Mouse (Mus musculus) midbrain, embryonic 10.5 days (tissue): Measurements from ENCODE around the gene Myo1d. TPM values are rescaled to one million over a fixed set of nuclear protein-coding genes. Genes with fewer than 3 reads are reported as not detected.

Experiments used
- DNase-seq: peaks from one replicate; pipeline ENCODE4 v3.0.0-alpha.2; 2017; ENCODE audit warnings: low spot score
- H3K27ac ChIP-seq: fragments of 300-500 bp; sonication (generic); replicated peaks from 2 replicates; pipeline ENCODE4 v1.5.1; 2016; ENCODE audit warnings: mild to moderate bottlenecking
- H3K27me3 ChIP-seq: fragments of 300-500 bp; sonication (generic); 2 replicates; pipeline ENCODE4 v1.6.1; 2016; ENCODE audit warnings: low read depth, mild to moderate bottlenecking; ENCODE audit not compliant: poor library complexity, severe bottlenecking
- H3K36me3 ChIP-seq: fragments of 300-500 bp; sonication (generic); 2 replicates; pipeline ENCODE4 v1.6.1; 2016; ENCODE audit warnings: mild to moderate bottlenecking, moderate library complexity
- H3K4me1 ChIP-seq: fragments of 300-500 bp; sonication (generic); 2 replicates; pipeline ENCODE4 v1.6.1; 2016
- H3K4me3 ChIP-seq: fragments of 300-500 bp; sonication (generic); 2 replicates; pipeline ENCODE4 v1.5.1; 2016; ENCODE audit warnings: mild to moderate bottlenecking, moderate library complexity
- H3K9me3 ChIP-seq: fragments of 300-500 bp; sonication (generic); replicated peaks from 2 replicates; pipeline ENCODE4 v1.6.1; 2016; ENCODE audit warnings: mild to moderate bottlenecking
- WGBS: fragments of 180-500 bp; shearing (Covaris S2); methylation state at CpG from one replicate; pipeline ENCODE4 v1.1.7; 2016; 5-methylcytosine and 5-hydroxymethylcytosine counted together
- polyA plus RNA-seq: library from polyadenylated mRNA; unstranded; fragments of >200 nt; fragmentation: Nextera tagmentation; extraction: Ambion mirVana; gene quantifications from 2 replicates; pipeline ENCODE4 v1.2.1, GENCODE M21; 2016

Myo1d gene
- polyA plus RNA-seq, 1 experiment from 2014 or later, result 2.3 TPM

DNA sequence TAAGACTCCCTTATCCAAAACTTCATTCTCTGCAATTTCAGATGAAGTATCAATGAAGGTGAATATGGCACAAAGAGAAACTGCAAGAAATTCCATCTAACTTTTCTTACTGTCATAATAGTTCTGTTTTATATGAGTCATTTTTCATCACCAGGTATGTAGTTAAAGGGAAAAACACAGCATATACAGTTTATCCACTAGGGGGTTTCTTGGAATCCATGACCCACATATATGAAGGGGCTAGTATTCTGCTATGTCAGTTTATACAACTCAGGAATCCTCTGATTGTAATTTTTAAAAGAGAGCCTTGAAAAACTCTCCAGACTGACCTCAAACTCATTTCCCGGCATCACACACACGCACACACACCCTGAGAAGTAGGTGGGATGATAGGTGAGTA lies 2.1 kb downstream of the Myo1d start:
- Histone ChIP-seq H3K4me1 (peaks cover 17% of the 10 kb centered on the region), H3K4me3 (no peak overlapping the region), H3K36me3 (no peaks in the 10 kb centered on the region), H3K27me3 (peaks cover 26% of the 10 kb centered on the region), H3K9me3 (no peaks in the 10 kb centered on the region), H3K27ac (no peak overlapping the region)
- 91% methylated on average over 2 of the region's 2 CpGs for WGBS
- no peak for DNase-seq

DNA sequence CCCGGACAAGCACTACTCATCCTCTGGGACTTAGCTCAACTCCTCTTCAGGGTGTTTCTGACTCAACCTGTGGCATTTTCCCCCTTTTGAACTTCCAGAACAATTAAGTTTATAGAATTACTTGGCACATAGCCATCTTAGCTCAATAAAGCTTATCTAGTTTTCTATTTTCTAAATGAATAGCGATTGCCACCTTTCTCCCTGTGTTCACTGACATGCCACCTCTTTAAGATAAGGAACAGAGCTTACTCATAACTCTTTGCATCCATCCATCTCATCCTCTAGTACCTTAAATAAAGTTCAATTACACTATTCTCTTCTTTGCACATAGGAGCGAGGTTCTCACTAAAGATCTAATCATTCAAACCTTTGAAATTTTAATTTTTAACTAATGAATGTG lies 4.3 kb downstream of the Myo1d start:
- no peak for DNase-seq
- no peak overlapping the region for H3K4me3 ChIP-seq
- 84% methylated on average over 3 of the region's 3 CpGs for WGBS
- peaks cover 31% of the 10 kb centered on the region for H3K4me1 ChIP-seq
- no peaks in the 10 kb centered on the region for H3K36me3 ChIP-seq
- no peaks in the 10 kb centered on the region for H3K9me3 ChIP-seq
- H3K27me3 ChIP-seq, result peaks cover 26% of the 10 kb centered on the region
- no peak overlapping the region for H3K27ac ChIP-seq

DNA sequence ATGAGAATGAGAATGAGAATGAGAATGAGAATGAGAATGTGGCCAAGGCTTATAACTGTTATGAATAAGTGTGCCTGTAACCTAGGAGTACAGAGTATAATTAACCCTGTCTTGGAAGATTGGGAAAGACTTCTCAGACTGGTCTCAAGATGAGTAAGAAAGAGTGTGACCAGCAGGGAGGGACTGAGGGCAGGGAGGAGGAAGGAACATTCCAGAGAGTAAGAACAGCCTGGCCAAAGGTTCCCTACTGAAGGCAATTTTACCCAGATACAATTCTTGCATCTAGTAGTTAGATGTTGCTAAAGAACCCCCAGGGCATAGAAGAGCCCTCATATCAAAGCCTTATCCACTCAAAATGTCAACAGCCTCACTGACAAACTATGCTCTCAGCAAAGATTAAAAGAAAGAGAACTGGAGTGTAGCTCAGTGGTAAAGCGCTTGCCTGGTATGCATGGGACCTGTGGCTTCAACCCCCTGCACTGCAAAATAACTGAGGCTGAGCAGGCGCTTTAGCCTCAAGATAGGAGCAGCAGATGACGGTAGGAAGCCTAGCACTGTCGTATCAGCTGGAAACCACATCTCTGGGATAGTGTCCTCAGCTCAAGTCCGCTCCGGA lies 7.1 kb downstream of the Myo1d start:
- Histone ChIP-seq H3K36me3 (no peaks in the 10 kb centered on the region), H3K9me3 (no peaks in the 10 kb centered on the region), H3K4me1 (peaks cover 20% of the 10 kb centered on the region), H3K27me3 (peaks cover 5% of the 10 kb centered on the region; the same call in 1 of the 2 replicates), H3K27ac (no peak overlapping the region), H3K4me3 (no peak overlapping the region)
- DNase-seq, result no peak
- 83% methylated on average over 6 of the region's 6 CpGs for WGBS

DNA sequence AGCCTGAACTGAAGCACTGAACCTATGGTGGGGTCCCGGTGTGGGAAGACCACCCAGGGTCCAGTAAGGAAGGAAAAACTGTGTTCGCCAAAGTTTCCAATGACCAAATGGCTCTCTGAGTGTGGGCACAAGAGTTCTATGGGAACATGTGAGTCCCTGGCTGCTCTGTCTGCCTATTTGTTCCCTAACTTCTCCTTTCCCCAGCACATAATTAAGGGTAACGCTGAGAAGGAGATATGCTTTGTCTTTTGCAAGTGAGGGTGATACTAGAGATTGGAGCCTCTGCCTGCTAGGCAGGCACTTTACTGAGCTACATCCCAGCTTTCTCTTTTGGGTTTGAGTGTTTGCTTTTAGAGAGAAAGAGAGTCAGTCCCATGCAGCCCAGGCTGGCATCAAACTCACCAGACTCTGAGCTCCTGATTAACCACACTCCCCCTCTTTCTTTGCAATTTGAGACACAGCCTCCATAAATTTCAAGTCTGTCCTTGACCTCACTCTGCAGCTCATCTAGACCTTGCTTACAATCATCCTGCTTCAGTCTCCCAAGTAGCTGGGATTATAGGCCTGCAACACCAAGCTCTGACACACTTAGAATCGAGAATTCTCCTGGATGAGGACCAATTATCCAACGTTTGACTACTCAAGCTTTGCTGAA lies 8.1 kb downstream of the Myo1d start:
- 77% methylated on average over 5 of the region's 5 CpGs for WGBS
- H3K36me3 ChIP-seq, result no peaks in the 10 kb centered on the region
- H3K27ac ChIP-seq, result no peak overlapping the region
- no peaks in the 10 kb centered on the region for H3K9me3 ChIP-seq
- peaks cover 20% of the 10 kb centered on the region for H3K4me1 ChIP-seq
- no peak overlapping the region for H3K4me3 ChIP-seq
- H3K27me3 ChIP-seq, result no peaks in the 10 kb centered on the region
- no peak for DNase-seq

DNA sequence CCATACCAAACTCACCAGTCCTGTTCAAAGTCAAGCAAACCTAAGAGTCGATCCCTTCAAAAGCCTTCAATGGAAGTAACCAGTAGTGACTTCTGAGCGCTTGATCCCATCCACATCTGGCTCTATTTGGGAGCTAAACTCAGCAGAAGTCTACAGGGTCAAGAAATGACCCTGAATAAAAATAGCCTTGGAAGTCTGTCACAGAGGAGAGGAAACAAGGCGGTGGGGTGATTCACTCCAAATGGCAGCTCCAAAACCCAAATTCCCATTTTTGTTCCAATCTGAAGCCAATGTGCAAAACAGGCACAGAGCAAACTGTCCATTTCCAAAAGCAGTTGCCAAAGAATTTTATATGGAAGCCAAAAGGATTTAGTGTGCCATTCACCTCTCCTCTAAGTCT lies 8.6 kb downstream of the Myo1d start:
- H3K4me1 ChIP-seq, result peaks cover 20% of the 10 kb centered on the region
- no peaks in the 10 kb centered on the region for H3K9me3 ChIP-seq
- DNase-seq, result no peak
- H3K27me3 ChIP-seq, result no peaks in the 10 kb centered on the region
- 80% methylated on average over 3 of the region's 3 CpGs for WGBS
- no peak overlapping the region for H3K27ac ChIP-seq
- H3K36me3 ChIP-seq, result no peaks in the 10 kb centered on the region
- no peak overlapping the region for H3K4me3 ChIP-seq

DNA sequence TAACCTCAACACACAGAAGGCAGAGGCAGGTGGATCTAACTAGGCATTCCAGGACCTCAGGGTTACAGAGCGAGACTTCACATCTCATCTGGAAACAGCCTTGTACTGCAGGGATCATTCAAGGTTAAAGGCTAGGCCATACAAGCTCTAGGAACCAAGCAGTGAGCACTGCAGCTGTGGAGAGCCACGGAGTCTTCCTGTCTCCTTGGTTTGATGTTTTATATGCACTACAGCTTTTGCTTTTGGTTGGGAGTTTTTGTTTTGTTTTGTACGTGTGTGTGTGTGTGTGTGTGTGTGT lies 12.6 kb downstream of the Myo1d start:
- 76% methylated on average over 3 of the region's 3 CpGs for WGBS
- Histone ChIP-seq H3K27ac (no peak overlapping the region), H3K4me3 (no peak overlapping the region), H3K4me1 (peaks cover 20% of the 10 kb centered on the region), H3K36me3 (no peaks in the 10 kb centered on the region), H3K27me3 (no peaks in the 10 kb centered on the region), H3K9me3 (no peaks in the 10 kb centered on the region)
- DNase-seq, result no peak

DNA sequence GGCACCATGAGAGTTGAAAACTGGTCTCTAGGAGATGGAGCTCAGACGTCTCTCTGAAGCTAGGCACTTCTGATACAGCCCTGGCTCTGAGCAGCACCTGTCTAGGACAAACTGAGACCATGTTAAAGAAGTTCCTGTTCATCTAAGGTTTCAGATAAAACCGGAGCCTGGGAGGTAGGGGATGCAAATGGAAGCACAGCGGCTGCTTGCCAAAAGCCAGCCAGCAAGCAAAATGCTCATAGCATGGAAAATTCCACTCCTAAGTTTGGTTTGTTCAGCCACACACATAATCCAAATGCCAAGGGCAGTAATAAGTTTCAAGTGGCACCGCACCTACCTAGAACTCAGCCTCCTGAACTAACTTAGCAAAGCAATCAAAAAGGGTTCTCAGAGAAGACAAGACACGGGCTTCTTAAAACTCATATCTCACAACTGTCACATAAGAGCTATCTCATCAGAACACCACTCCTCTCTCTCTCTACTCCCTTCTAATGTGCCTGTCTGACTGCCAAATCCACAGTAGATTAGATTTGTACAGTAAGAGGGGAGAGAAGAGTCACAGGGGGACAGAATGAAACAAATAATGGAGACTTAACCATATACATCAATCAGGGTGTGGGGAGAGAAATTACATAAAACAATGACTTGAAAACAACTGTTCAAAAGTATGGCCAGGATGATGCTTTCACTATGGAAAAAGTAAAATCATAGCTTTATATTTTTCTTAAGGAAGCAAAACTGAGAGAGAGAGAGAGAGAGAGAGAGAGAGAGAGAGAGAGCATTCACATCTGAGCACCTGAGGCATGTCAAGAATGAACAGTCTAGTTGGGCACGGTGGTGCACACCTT lies 13.1 kb downstream of the Myo1d start:
- DNase-seq, result no peak
- no peak overlapping the region for H3K4me3 ChIP-seq
- peaks cover 17% of the 10 kb centered on the region for H3K4me1 ChIP-seq
- H3K27ac ChIP-seq, result no peak overlapping the region
- no peaks in the 10 kb centered on the region for H3K36me3 ChIP-seq
- 83% methylated on average over 6 of the region's 6 CpGs for WGBS
- no peaks in the 10 kb centered on the region for H3K9me3 ChIP-seq
- no peaks in the 10 kb centered on the region for H3K27me3 ChIP-seq

DNA sequence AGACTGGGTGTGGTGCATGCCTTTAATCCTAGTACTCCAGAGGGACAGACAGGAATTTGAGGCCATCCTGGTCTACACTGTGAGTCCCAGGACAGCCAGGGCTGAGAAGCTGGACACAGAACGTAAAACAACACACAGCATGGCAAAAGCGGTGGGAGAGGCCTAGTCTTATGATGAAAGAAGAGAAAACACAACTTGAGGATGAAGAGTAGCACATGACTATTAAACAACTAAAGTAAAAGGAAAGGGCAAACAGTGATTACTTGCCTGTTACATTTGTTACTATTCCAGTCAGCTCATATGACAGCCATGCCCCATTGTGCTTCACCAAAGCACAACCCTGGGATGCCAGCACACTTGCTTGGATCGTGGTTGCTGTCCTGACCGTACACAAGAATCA lies 13.8 kb downstream of the Myo1d start:
- WGBS, result 88% methylated on average over 4 of the region's 4 CpGs
- Histone ChIP-seq H3K27me3 (no peaks in the 10 kb centered on the region), H3K4me1 (peaks cover 11% of the 10 kb centered on the region), H3K9me3 (no peaks in the 10 kb centered on the region), H3K36me3 (no peaks in the 10 kb centered on the region), H3K4me3 (no peak overlapping the region), H3K27ac (no peak overlapping the region)
- no peak for DNase-seq

DNA sequence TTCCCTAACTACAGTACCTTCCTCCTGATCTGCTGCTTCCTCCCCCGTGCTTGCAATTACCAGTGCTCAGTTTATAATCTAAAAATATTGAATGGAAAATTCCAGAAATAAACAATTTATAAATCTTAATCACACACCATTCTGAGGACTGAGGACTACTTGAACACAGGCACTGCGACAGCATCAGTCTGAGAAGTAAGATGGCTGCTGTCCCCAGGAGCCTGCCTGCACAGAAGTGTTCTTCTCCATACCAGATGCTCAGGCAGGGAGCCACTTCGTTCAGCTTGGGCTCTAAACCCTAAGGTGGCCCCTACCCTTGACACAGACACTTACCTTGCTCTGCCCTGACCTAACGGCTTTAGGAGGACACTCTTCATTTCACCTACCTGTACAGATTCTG lies 17.8 kb downstream of the Myo1d start:
- no peaks in the 10 kb centered on the region for H3K36me3 ChIP-seq
- 84% methylated on average over 4 of the region's 4 CpGs for WGBS
- DNase-seq, result no peak
- H3K4me3 ChIP-seq, result no peak overlapping the region
- H3K27ac ChIP-seq, result no peak overlapping the region
- no peaks in the 10 kb centered on the region for H3K4me1 ChIP-seq
- no peaks in the 10 kb centered on the region for H3K27me3 ChIP-seq
- H3K9me3 ChIP-seq, result no peaks in the 10 kb centered on the region

DNA sequence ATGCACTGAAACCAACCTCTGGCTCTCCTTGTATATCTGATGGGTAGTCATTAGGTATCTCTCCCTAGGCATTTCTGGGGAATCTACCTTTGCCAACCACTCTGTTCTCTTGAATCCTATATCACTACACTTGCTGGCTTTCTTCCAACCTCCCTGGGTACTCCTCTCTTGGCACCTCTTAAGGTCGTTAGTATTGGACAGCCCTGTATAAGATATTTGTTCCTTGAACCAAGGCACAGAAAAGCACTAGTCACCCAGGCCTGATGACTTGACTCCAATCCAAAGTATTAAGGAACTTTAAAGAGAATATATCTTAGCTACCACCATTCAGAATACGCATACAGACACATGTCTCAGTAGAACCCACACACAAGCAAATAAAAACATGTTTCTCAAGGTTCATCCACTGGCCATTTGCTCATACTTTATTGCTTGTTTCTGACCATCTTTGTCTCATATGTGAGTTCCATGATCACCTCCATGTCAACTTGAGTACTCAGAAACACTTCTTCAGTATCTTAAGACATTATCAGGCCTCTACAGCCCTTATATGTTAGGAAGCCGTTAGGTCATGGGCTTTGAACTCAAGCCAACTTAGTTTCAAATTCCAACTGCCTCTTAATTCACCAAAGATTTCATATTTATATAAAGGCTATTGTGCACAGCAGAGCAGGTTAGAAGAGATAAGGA lies 18.4 kb downstream of the Myo1d start:
- Histone ChIP-seq H3K27me3 (no peaks in the 10 kb centered on the region), H3K9me3 (no peaks in the 10 kb centered on the region), H3K27ac (no peak overlapping the region), H3K4me3 (no peak overlapping the region), H3K36me3 (no peaks in the 10 kb centered on the region), H3K4me1 (no peaks in the 10 kb centered on the region)
- WGBS, result 86% methylated on average over 3 of the region's 3 CpGs
- no peak for DNase-seq

DNA sequence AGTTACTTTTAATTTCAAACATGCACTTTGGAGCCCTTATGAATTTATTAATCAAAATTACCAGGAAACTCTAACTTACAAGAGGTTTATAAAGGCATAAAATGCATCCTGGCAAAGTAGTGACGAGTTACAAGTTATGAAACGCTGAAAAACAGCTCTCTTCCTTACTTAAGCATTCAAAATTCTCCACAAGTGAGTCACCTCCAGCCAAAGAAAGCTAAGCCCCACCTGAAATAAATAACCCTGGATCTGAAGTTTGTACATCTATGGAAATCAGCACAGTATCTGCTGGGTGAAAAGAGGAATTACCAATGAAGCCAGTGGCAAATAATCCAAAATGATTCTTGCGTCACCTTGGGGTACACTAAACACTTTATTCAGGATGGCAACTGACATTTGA lies 20.8 kb downstream of the Myo1d start:
- H3K27ac ChIP-seq, result no peak overlapping the region
- no peak for DNase-seq
- no peaks in the 10 kb centered on the region for H3K36me3 ChIP-seq
- no peaks in the 10 kb centered on the region for H3K9me3 ChIP-seq
- 91% methylated on average over 3 of the region's 3 CpGs for WGBS
- H3K27me3 ChIP-seq, result no peaks in the 10 kb centered on the region
- no peak overlapping the region for H3K4me3 ChIP-seq
- H3K4me1 ChIP-seq, result no peaks in the 10 kb centered on the region

DNA sequence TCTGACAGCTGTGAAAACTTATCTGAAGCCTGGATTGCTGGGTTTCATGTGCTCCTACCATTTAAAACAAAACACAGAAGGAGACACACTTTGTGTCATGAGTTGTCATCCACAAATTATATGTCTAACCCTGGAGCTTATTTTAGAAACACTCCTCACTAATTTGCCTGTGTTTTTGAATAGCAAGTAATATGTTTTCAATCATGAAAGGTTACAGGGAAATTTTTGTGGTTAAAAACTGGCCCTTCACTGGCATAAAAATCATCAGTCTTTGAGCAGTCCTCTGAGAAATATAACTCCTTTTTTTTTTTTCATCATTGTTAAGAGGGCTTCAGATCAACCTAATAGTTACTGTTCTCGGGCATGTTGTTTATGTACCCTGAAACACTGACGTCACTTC lies 25.6 kb downstream of the Myo1d start:
- Histone ChIP-seq H3K27ac (no peak overlapping the region), H3K36me3 (no peaks in the 10 kb centered on the region), H3K9me3 (no peaks in the 10 kb centered on the region), H3K4me3 (no peak overlapping the region), H3K27me3 (no peaks in the 10 kb centered on the region), H3K4me1 (no peaks in the 10 kb centered on the region)
- WGBS, result 89% methylated on average over 2 of the region's 2 CpGs
- no peak for DNase-seq

DNA sequence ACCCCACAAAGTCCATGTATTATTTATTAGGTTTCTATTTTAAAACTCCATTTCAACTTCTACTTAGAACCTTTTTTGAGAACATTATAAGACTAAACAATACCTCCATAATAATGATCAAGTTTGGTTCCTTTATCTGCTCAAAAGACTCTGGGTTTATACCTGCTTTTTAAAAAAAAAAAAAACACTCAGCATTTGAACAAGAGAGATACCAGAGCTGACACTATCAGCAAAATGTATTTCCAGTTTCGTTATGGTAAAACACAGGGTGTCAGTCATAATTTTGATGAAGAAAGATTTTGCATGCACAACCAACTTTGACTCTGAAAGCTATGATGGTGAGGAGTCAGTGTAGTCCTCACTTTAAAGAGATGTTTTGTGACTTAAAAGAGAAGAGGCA lies 28.7 kb downstream of the Myo1d start:
- Histone ChIP-seq H3K4me3 (no peak overlapping the region), H3K4me1 (no peaks in the 10 kb centered on the region), H3K9me3 (no peaks in the 10 kb centered on the region), H3K27me3 (no peaks in the 10 kb centered on the region), H3K27ac (no peak overlapping the region), H3K36me3 (no peaks in the 10 kb centered on the region)
- WGBS, result 94% methylated on average over 1 of the region's 1 CpGs
- no peak for DNase-seq
